Mouse (Mus musculus) stomach, postnatal 0 days (tissue): ENCODE data around the gene Ikbip.

Source experiments
- CTCF ChIP-seq: IDR thresholded peaks from 2 replicates; pipeline ENCODE4 v1.5.1; 2016; ENCODE audit warnings: antibody characterized with exemption, low read depth, mild to moderate bottlenecking, moderate library complexity
- EP300 ChIP-seq: optimal IDR thresholded peaks from 2 replicates; pipeline ENCODE3; 2016; ENCODE audit warnings: antibody characterized with exemption

GRCm38 (mm10) chr10:91138317-91138716, 55.6 kb downstream of the Ikbip start:
- no peak for TF ChIP-seq CTCF
- TF ChIP-seq EP300, result no peak
